Mouse (Mus musculus): Measurements from ENCODE around the gene Macrod2. TPM values are rescaled to one million over a fixed set of nuclear protein-coding genes. Genes with fewer than 3 reads are reported as not detected.

Gene Macrod2
- polyA plus RNA-seq, 1 experiment from 2014 or later: 47.6 TPM

DNA sequence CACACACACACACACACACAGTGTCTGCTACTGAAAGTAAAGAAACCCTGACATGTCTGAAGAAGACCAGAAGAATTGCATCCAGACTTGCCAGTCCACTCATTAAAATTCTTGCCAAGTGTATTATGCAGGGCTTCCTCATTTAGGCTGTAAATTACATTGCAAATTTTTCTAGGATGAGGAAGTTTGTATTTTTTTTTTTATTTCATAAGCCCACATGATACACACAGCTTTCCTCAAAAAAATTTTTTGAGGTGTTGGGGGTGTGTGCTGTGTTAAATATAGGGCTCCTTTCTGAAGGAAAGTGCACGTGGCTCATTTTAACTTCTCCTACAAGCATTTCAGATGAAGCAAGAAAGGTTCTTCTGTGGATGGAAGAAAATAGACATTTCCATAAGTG is 613.3 kb downstream of the Macrod2 start:
- Histone ChIP-seq H3K9me3 (ENCODE audit: control insufficient read depth, low read length) (no peaks in the 10 kb centered on the region), H3K9ac (ENCODE audit: low read length) (no peak overlapping the region), H3K4me3 (ENCODE audit: low read depth, low read length) (no peak overlapping the region), H3K27ac (ENCODE audit: low read depth, low read length) (no peak overlapping the region), H3K4me2 (ENCODE audit: low read depth, low read length, severe bottlenecking) (no peak overlapping the region), H3K27me3 (ENCODE audit: control insufficient read depth, insufficient read depth, low read length) (no peaks in the 10 kb centered on the region), H3K4me1 (replicated peaks; ENCODE audit: control insufficient read depth, insufficient read depth, low read length) (0 out of 2 replicates have a peak, but pooled peaks cover 2% of the 10 kb centered on the region), H3K36me3 (ENCODE audit: control insufficient read depth, insufficient read depth, low read length) (no peaks in the 10 kb centered on the region)
- 80% methylated on average over 1 of the region's 1 CpGs for WGBS
- DNase-seq (ENCODE audit: low spot score): no peak
- ATAC-seq (replicated peaks; ENCODE audit: low FRiP score): no peak

DNA sequence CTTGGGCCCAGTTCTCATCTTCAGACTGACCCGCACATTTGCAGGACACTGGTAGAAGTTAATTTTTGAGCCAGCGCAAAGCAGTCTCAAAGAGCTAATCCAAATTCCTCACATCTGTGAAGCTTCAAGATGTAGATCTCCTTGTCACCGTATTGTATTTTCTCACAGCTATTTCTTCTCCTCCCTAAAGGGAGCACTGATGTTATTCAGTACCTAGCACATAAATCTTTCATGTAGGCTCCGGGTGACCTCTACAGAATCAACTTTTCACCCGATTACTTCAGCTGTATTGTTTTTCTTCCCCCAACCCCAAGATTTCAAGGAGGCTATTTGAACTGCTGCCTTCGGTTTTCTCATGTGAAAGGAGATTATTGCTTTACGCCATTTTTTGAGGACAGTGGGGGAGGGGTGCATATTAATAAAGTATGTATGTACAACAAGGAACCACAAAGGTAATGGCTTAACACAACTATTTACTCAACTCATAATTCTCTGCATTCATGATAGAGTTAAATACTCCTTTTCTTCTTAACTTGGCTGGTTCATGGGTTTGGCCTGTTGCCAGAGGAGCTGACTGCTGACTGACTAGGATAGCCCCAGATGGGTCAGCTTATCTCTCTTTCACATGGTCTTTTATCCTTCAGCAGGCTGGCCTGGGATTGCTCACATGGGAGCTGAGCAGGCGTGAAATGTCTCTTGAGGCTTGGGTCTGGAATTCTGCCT is 618.5 kb downstream of the Macrod2 start:
- Histone ChIP-seq H3K27ac (ENCODE audit: low read depth, low read length) (no peak overlapping the region), H3K36me3 (ENCODE audit: control insufficient read depth, insufficient read depth, low read length) (no peaks in the 10 kb centered on the region), H3K4me1 (replicated peaks; ENCODE audit: control insufficient read depth, insufficient read depth, low read length) (no peaks in the 10 kb centered on the region), H3K4me2 (ENCODE audit: low read depth, low read length, severe bottlenecking) (no peak overlapping the region), H3K4me3 (ENCODE audit: low read depth, low read length) (no peak overlapping the region), H3K27me3 (ENCODE audit: control insufficient read depth, insufficient read depth, low read length) (no peaks in the 10 kb centered on the region), H3K9me3 (ENCODE audit: control insufficient read depth, low read length) (no peaks in the 10 kb centered on the region), H3K9ac (ENCODE audit: low read length) (no peak overlapping the region)
- no peak for ATAC-seq (replicated peaks; ENCODE audit: low FRiP score)
- DNase-seq (ENCODE audit: low spot score): no peak
- 76% methylated on average over 8 of the region's 8 CpGs for WGBS

DNA sequence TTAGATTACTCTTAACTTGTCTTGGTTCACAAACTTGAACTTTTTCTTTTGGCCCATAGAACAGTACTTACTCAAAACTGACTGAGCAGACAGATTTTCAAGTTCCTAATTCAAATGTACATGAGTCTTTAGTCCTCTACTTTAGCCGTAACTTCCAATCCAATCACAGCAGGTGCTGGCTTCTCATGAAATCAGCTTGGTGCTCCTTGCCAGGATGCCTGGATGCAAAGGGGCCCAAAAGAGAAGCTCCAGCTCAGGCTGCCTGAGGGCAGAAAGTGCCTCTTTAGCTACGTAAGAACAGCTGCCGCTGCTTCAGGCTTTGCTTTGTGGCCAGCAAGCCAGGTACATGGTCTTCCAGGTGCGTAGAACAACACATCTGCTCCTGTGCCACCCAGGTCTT is 627.9 kb downstream of the Macrod2 start:
- Histone ChIP-seq H3K4me1 (replicated peaks; ENCODE audit: control insufficient read depth, insufficient read depth, low read length) (no peaks in the 10 kb centered on the region), H3K4me2 (ENCODE audit: low read depth, low read length, severe bottlenecking) (no peak overlapping the region), H3K27ac (ENCODE audit: low read depth, low read length) (no peak overlapping the region), H3K36me3 (ENCODE audit: control insufficient read depth, insufficient read depth, low read length) (no peaks in the 10 kb centered on the region), H3K9ac (ENCODE audit: low read length) (no peak overlapping the region), H3K4me3 (ENCODE audit: low read depth, low read length) (no peak overlapping the region), H3K27me3 (ENCODE audit: control insufficient read depth, insufficient read depth, low read length) (no peaks in the 10 kb centered on the region), H3K9me3 (ENCODE audit: control insufficient read depth, low read length) (no peaks in the 10 kb centered on the region)
- no peak for ATAC-seq (replicated peaks; ENCODE audit: low FRiP score)
- peak; percentile 52 for DNase-seq (ENCODE audit: low spot score)
- WGBS: 64% methylated on average over 4 of the region's 4 CpGs

DNA sequence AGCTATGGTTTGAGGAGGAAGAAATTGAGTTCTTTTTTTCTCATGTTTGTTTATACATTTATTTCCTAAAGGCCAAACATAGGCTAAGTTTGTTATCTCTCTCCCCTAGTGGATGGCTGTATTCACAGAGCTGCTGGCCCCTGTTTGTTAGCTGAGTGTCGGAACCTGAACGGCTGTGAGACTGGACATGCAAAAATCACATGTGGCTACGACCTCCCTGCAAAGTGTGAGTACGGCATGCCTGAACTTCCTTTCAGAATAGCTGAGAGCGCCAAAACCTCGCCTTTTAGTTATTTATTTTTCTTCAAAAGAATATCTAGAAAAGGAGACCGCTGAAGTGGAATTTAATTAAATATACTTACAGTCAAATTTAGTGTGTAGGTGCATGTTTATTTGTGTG is 628.8 kb downstream of the Macrod2 start:
- 50% methylated on average over 7 of the region's 7 CpGs for WGBS
- H3K27ac ChIP-seq (ENCODE audit: low read depth, low read length): no peak overlapping the region
- DNase-seq (ENCODE audit: low spot score) (no peak), ATAC-seq (replicated peaks; ENCODE audit: low FRiP score) (0 out of 2 replicates have a peak, but pooled peaks have one; percentile 47)
- no peak overlapping the region for H3K4me3 ChIP-seq (ENCODE audit: low read depth, low read length)
- no peaks in the 10 kb centered on the region for H3K36me3 ChIP-seq (ENCODE audit: control insufficient read depth, insufficient read depth, low read length)
- H3K9ac ChIP-seq (ENCODE audit: low read length): no peak overlapping the region
- H3K4me2 ChIP-seq (ENCODE audit: low read depth, low read length, severe bottlenecking): no peak overlapping the region
- no peaks in the 10 kb centered on the region for H3K4me1 ChIP-seq (replicated peaks; ENCODE audit: control insufficient read depth, insufficient read depth, low read length)
- H3K27me3 ChIP-seq (ENCODE audit: control insufficient read depth, insufficient read depth, low read length): no peaks in the 10 kb centered on the region
- no peaks in the 10 kb centered on the region for H3K9me3 ChIP-seq (ENCODE audit: control insufficient read depth, low read length)

DNA sequence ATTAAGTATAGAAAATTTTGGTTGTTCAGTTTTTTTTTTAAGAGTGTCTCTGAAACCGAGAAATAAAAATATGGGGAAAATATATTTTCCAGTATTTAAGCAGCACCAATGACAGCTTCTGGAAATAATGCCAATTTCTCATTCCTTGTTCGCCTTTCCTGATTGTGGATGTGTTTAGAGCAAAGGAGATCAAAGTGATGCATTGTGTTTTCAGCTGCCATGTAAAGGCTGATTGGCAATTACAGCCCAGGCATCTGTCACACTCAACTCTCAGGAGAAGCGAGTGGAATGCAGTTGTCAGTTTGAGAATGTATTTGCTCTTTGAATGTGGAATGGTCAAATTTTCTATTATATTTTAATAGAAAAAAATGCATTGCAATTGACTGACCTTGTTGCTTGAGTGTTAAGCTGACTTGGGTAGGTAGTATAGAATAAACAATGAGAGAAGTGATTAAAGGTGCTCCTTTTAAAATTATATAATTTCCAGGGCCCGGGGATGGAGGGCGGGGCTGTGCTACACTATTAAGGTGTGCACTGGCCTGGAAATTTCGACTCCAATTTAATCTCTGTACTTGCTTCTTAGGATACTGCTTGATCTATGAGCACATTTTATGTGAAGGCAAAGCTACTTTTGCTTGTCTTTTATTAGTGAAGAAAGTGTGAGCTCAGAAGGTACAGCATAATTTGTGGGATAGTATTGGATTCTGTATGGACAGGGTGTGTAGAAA is 629.4 kb downstream of the Macrod2 start:
- Histone ChIP-seq H3K9me3 (ENCODE audit: control insufficient read depth, low read length) (no peaks in the 10 kb centered on the region), H3K9ac (ENCODE audit: low read length) (no peak overlapping the region), H3K27me3 (ENCODE audit: control insufficient read depth, insufficient read depth, low read length) (no peaks in the 10 kb centered on the region), H3K4me3 (ENCODE audit: low read depth, low read length) (no peak overlapping the region), H3K4me1 (replicated peaks; ENCODE audit: control insufficient read depth, insufficient read depth, low read length) (no peaks in the 10 kb centered on the region), H3K4me2 (ENCODE audit: low read depth, low read length, severe bottlenecking) (no peak overlapping the region), H3K36me3 (ENCODE audit: control insufficient read depth, insufficient read depth, low read length) (no peaks in the 10 kb centered on the region), H3K27ac (ENCODE audit: low read depth, low read length) (peak overlapping the region; percentile 31; the same call in 1 of the 2 replicates)
- 48% methylated on average over 6 of the region's 6 CpGs for WGBS
- ATAC-seq (replicated peaks; ENCODE audit: low FRiP score) (peak; percentile 81), DNase-seq (ENCODE audit: low spot score) (no peak)

DNA sequence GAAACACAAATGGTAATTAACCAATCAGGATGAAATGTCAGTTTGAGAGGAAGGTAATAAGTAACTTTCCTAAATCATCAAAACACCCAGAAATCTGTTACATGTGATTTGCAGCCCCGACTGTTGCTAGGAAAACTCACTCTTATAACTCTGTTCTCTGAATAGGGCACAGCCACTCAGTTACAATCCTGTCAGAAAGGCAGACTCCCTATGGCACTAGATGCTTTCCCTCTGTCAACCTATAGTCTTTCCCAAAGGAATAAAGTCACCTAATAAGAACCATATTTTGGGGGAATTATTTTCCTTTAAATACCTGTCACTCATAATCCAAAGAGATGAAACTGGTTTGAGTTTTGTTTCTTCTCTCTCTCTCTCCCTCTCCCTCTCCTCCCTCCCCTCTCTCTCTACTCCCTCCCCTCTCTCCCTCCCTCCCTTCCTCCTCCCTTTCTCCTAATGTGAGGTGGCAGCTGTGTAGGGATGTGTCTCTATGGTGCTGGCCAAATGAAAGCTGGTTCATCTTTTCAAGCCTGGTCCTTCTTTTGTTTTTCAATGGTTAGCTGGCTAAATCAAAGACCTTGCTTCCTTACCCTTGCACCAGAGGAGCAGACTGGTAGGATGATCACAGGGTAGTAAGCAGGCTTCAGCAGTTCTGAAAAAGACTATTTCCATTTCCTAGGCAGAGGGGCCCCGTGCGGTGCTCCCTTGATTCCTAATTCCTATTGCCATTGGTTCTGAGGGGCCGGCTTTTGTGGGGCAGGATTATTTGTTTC is 661.8 kb downstream of the Macrod2 start:
- Histone ChIP-seq H3K27ac (ENCODE audit: low read depth, low read length) (no peak overlapping the region), H3K36me3 (ENCODE audit: control insufficient read depth, insufficient read depth, low read length) (no peaks in the 10 kb centered on the region), H3K4me3 (ENCODE audit: low read depth, low read length) (no peak overlapping the region), H3K4me1 (replicated peaks; ENCODE audit: control insufficient read depth, insufficient read depth, low read length) (no peaks in the 10 kb centered on the region), H3K4me2 (ENCODE audit: low read depth, low read length, severe bottlenecking) (peak overlapping the region; percentile 20; the same call in 1 of the 2 replicates), H3K27me3 (ENCODE audit: control insufficient read depth, insufficient read depth, low read length) (no peaks in the 10 kb centered on the region), H3K9ac (ENCODE audit: low read length) (no peak overlapping the region), H3K9me3 (ENCODE audit: control insufficient read depth, low read length) (no peaks in the 10 kb centered on the region)
- WGBS: 5% methylated on average over 4 of the region's 4 CpGs
- peak; percentile 49 for DNase-seq (ENCODE audit: low spot score)
- ATAC-seq (replicated peaks; ENCODE audit: low FRiP score): peak; percentile 88

DNA sequence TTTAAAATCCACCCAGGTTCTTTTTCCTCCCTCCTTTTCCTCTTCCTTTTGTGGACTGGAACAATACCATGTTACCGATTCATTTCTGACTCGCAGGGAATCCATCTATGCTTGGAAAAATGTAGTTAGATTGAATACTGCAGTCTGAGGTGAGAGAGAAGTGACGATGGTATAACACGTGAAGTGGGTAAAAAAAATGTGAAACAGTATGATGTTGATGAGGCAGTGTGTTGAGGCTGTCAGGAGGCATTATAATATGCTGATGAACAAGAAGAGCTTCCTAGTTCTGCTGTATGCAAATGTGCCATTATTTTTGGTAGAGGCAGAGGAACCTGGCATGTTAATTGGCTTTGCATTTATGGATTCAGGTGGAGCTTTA is 662.3 kb downstream of the Macrod2 start:
- WGBS: 10% methylated on average over 4 of the region's 4 CpGs
- no peak overlapping the region for H3K9ac ChIP-seq (ENCODE audit: low read length)
- DNase-seq (ENCODE audit: low spot score): no peak
- no peaks in the 10 kb centered on the region for H3K27me3 ChIP-seq (ENCODE audit: control insufficient read depth, insufficient read depth, low read length)
- no peaks in the 10 kb centered on the region for H3K36me3 ChIP-seq (ENCODE audit: control insufficient read depth, insufficient read depth, low read length)
- no peaks in the 10 kb centered on the region for H3K9me3 ChIP-seq (ENCODE audit: control insufficient read depth, low read length)
- H3K4me3 ChIP-seq (ENCODE audit: low read depth, low read length): no peak overlapping the region
- H3K27ac ChIP-seq (ENCODE audit: low read depth, low read length): no peak overlapping the region
- H3K4me1 ChIP-seq (replicated peaks; ENCODE audit: control insufficient read depth, insufficient read depth, low read length): no peaks in the 10 kb centered on the region
- ATAC-seq (replicated peaks; ENCODE audit: low FRiP score): peak; percentile 53
- peak overlapping the region; percentile 20; the same call in 1 of the 2 replicates for H3K4me2 ChIP-seq (ENCODE audit: low read depth, low read length, severe bottlenecking)

DNA sequence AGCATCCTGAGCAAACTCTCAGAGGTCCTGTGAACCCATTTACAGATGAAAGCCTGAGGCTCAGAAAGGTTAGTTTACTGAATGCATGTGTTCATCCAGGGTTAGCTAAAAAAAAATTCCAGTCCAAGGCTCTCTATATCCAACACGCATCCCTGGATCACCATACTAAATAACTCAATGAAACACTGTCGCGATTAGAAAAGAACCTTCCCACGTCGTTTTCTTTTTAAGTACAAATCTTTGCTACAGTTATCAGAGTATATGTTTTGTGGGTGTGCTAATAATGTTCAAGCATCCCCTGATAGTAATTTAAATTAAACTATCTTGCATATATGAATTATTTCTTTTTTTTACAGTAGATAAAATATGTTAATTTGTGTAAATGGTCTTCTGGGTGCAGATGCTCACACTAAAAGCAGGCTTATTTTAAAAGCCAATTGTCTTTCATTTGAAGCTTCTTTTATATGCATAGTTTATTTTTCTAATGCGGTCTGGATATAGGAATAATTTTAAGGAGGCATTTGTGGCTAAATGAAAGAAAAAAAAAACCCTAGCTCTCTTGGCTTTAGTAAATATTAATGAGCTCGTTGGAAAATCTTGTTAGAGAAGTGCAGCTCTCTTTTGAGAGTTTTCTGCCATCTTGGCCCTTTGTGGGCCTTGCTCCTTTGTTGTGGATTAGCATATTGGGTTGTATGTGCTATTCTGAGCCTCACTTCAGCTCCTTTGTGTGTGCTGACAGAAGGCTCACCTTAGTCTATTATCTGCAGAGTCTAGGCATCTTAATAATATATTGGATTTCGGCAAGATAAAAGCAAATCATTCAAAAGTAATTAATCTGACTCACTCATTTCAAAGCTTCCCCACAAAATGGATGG is 679.1 kb downstream of the Macrod2 start:
- 40% methylated on average over 8 of the region's 8 CpGs for WGBS
- DNase-seq (ENCODE audit: low spot score): peak; percentile 48
- Histone ChIP-seq H3K27ac (ENCODE audit: low read depth, low read length) (no peak overlapping the region), H3K36me3 (ENCODE audit: control insufficient read depth, insufficient read depth, low read length) (no peaks in the 10 kb centered on the region), H3K9me3 (ENCODE audit: control insufficient read depth, low read length) (no peaks in the 10 kb centered on the region), H3K4me2 (ENCODE audit: low read depth, low read length, severe bottlenecking) (no peak overlapping the region), H3K27me3 (ENCODE audit: control insufficient read depth, insufficient read depth, low read length) (no peaks in the 10 kb centered on the region), H3K9ac (ENCODE audit: low read length) (no peak overlapping the region), H3K4me3 (ENCODE audit: low read depth, low read length) (no peak overlapping the region), H3K4me1 (replicated peaks; ENCODE audit: control insufficient read depth, insufficient read depth, low read length) (0 out of 2 replicates have a peak, but pooled peaks cover 2% of the 10 kb centered on the region)
- ATAC-seq (replicated peaks; ENCODE audit: low FRiP score): peak; percentile 89
